Mouse (Mus musculus): ENCODE data around the gene Nup50. TPM values are rescaled to one million over a fixed set of nuclear protein-coding genes. Genes with fewer than 3 reads are reported as not detected.

Gene Nup50
- total RNA-seq, 2 experiments from 2014 or later: 32.0 to 33.2 TPM

GRCm38 (mm10) chr15:84919938-84920337 is 3.3 kb upstream of the Nup50 start, which contains the start of gene Gm29666:
Gene Gm29666 (minus strand): TSS chr15:84920038.
- no peak within 1 kb of the TSS for H3K27ac ChIP-seq
- DNase-seq (ENCODE audit: extremely low spot score in 1 of 2, low spot score in 2 of 2): no peak
- intact Hi-C loops (cut with DNase I): loop anchor here (5.0 to 10.0 kb wide), 2 partner anchors 163 to 245 kb away; no protein-coding TSS in a partner anchor
- TF ChIP-seq CTCF (IDR thresholded peaks at IDR 0.05): no peak
- H3K4me3 ChIP-seq: no peak within 1 kb of the TSS

GRCm38 (mm10) chr15:84923508-84924181 is 434 bp downstream of the Nup50 start:
- no peak for DNase-seq (ENCODE audit: extremely low spot score in 1 of 2, low spot score in 2 of 2)
- TF ChIP-seq CTCF (IDR thresholded peaks at IDR 0.05): no peak
- intact Hi-C loops (cut with DNase I): loop anchor here (1.0 to 10.0 kb wide), 6 partner anchors 67 to 249 kb away; partner anchors contain the start of gene Phf21b
- peak overlapping the region; percentile 80 for H3K4me3 ChIP-seq
- H3K27ac ChIP-seq: peak overlapping the region; percentile 90

GRCm38 (mm10) chr15:84924781-84925315 is 1.6 kb downstream of the Nup50 start:
- TF ChIP-seq CTCF (IDR thresholded peaks at IDR 0.05): peak; percentile 84
- H3K27ac ChIP-seq: no peak overlapping the region
- DNase-seq (ENCODE audit: extremely low spot score in 1 of 2, low spot score in 2 of 2): no peak
- H3K4me3 ChIP-seq: peak overlapping the region; percentile 80
- intact Hi-C loops (cut with DNase I): loop anchor here (2.0 to 10.0 kb wide), 5 partner anchors 72 to 250 kb away; no protein-coding TSS in a partner anchor

- peak overlapping the region; percentile 80; the same call in 1 of the 2 replicates for H3K4me3 ChIP-seq
- DNase-seq (ENCODE audit: extremely low spot score in 1 of 2, low spot score in 2 of 2): no peak
- peak; percentile 38 for TF ChIP-seq CTCF (IDR thresholded peaks at IDR 0.05)
- no peak overlapping the region for H3K27ac ChIP-seq
- intact Hi-C loops (cut with DNase I): loop anchor here (2.0 to 10.0 kb wide), 4 partner anchors 71 to 251 kb away; no protein-coding TSS in a partner anchor
These were observed 2.3 kb downstream of the Nup50 start for GRCm38 (mm10) chr15:84925495-84926018.

- no peak for DNase-seq (ENCODE audit: extremely low spot score in 1 of 2, low spot score in 2 of 2)
- no peak overlapping the region for H3K4me3 ChIP-seq
- intact Hi-C loops (cut with DNase I): no loop called here
- H3K27ac ChIP-seq: no peak overlapping the region
- no peak for TF ChIP-seq CTCF (IDR thresholded peaks at IDR 0.05)
These were observed 9.1 kb downstream of the Nup50 start for GRCm38 (mm10) chr15:84932351-84932750.

- no peak overlapping the region for H3K4me3 ChIP-seq
- intact Hi-C loops (cut with DNase I): no loop called here
- no peak overlapping the region for H3K27ac ChIP-seq
- DNase-seq (ENCODE audit: extremely low spot score in 1 of 2, low spot score in 2 of 2): no peak
- TF ChIP-seq CTCF (IDR thresholded peaks at IDR 0.05): no peak
These were observed 11.7 kb downstream of the Nup50 start for GRCm38 (mm10) chr15:84934901-84935300.

GRCm38 (mm10) chr15:84940102-84940501 is 16.9 kb downstream of the Nup50 start:
- no peak overlapping the region for H3K4me3 ChIP-seq
- intact Hi-C loops (cut with DNase I): no loop called here
- DNase-seq (ENCODE audit: extremely low spot score in 1 of 2, low spot score in 2 of 2): no peak
- no peak overlapping the region for H3K27ac ChIP-seq
- TF ChIP-seq CTCF (IDR thresholded peaks at IDR 0.05): no peak

GRCm38 (mm10) chr15:84942647-84943285 is 19.6 kb downstream of the Nup50 start:
- no peak for DNase-seq (ENCODE audit: extremely low spot score in 1 of 2, low spot score in 2 of 2)
- TF ChIP-seq CTCF (IDR thresholded peaks at IDR 0.05): no peak
- intact Hi-C loops (cut with DNase I): no loop called here
- no peak overlapping the region for H3K4me3 ChIP-seq
- peak overlapping the region; percentile 22 for H3K27ac ChIP-seq

GRCm38 (mm10) chr15:84944319-84944718 is 21.1 kb downstream of the Nup50 start:
- intact Hi-C loops (cut with DNase I): no loop called here
- peak overlapping the region; percentile 59; the same call in 1 of the 2 replicates for H3K27ac ChIP-seq
- no peak for TF ChIP-seq CTCF (IDR thresholded peaks at IDR 0.05)

GRCm38 (mm10) chr15:84948990-84949389 is 25.8 kb downstream of the Nup50 start:
- H3K4me3 ChIP-seq: no peak overlapping the region
- no peak for TF ChIP-seq CTCF (IDR thresholded peaks at IDR 0.05)
- no peak for DNase-seq (ENCODE audit: extremely low spot score in 1 of 2, low spot score in 2 of 2)
- intact Hi-C loops (cut with DNase I): no loop called here
- H3K27ac ChIP-seq: no peak overlapping the region

More at GRCm38 (mm10) chr15:84944319-84944718, 21.1 kb downstream of the Nup50 start:
- no peak for DNase-seq (ENCODE audit: extremely low spot score in 1 of 2, low spot score in 2 of 2)
- H3K4me3 ChIP-seq: no peak overlapping the region

GRCm38 (mm10) chr15:84950053-84950452 is 26.8 kb downstream of the Nup50 start:
- intact Hi-C loops (cut with DNase I): no loop called here
- H3K4me3 ChIP-seq: no peak overlapping the region
- no peak for TF ChIP-seq CTCF (IDR thresholded peaks at IDR 0.05)
- DNase-seq (ENCODE audit: extremely low spot score in 1 of 2, low spot score in 2 of 2): peak; percentile 73
- peak overlapping the region; percentile 61 for H3K27ac ChIP-seq

- no peak overlapping the region for H3K4me3 ChIP-seq
- TF ChIP-seq CTCF (IDR thresholded peaks at IDR 0.05): no peak
- no peak for DNase-seq (ENCODE audit: extremely low spot score in 1 of 2, low spot score in 2 of 2)
- H3K27ac ChIP-seq: no peak overlapping the region; the same call in 1 of the 2 replicates
- intact Hi-C loops (cut with DNase I): no loop called here
These were observed 30.0 kb downstream of the Nup50 start for GRCm38 (mm10) chr15:84953259-84953658.
